Mouse (Mus musculus) telencephalon, adult 2 months (tissue): ENCODE data around the gene Ntm.

Experiments
- DNase-seq: peaks from one replicate; pipeline ENCODE4 v3.0.0-alpha.2; 2011; ENCODE audit warnings: low read depth, low spot score

The Ntm gene

DNA sequence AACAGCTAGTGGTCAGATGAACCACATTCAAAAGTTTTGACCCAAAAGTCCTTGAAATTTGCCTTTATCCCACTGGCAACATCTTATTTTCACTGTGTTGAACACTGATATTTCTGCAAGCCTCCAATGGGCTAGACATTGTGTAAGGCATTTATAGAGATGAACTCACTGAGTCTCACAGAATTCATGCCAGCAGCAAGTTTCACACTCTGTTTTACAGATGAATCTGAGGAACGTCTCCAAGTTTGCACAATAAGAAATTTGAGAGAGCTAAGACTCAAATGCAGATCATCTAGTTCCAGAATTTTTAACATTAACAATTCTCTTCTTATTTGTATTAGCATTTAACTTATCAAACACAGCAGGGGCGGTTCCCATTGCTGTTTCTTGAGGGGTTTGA is 203.9 kb downstream of the Ntm start:
- no peak for DNase-seq

DNA sequence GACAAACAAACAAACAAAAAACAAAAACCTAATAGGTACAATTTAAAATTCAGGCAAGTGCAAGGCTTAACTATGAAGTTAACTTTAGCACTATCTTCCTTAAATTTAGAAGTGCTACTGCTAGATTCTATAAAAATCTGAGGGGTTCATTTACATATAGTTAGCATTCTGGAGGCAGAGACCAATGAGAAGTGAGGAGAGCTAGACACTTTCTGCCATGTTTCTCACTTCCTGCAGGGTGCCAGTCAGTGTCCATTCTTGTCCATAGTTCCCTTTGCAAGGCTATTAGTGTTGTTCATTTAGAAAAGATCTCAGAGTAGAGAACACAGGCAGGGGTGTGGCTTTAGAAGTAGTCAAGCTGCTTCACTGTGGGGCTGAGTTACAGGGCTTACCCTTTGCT is 208.6 kb downstream of the Ntm start:
- no peak for DNase-seq

DNA sequence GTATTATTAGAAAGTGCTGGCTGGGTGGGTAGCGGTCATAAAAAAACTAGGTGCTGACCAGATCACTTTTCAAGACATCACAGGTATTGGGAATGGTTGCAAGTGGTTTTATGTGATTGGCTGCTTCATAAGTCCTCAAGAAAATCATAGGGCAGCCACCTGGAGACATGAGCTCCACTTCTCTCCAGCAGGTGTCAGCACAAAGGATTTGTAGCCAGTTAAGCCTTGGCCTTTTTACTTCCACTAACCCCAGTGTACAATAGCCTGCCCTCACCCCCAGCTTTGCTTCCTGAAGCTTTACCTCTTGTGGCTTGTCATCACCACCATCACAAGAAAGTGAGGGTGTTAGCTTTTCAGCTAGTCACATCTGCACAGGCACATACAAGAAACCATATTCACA is 211.5 kb downstream of the Ntm start:
- no peak for DNase-seq

DNA sequence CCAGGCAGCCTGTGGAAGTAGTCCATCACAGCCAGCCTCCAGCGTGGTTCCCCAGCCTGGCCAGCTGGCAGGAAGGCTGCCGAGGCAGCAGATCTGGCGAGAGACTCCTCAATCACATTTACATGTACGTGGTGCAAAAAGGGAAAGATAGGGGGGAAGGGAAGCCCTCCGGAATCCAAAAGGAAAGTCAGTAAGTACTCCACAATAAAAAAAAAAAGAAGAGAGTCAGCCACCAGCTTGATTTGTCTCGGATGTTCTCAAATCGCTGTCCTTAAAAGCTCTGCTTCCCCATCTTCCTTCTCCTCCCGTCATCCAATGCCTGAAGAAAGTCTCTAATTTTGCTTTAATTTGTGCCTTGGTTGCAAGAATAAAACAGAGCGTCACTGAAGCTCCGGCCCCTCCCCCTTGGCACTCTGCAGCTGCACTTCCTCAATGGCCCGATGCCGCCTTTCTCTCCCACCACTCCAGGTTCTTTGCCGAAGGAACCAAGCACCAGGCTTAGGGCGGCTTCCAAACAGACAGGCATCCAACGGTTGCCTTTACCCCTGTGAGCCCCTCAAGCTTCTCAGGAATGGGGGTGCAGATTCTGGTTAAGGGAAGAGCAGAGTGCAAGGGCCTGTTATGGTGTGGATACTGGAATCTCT is 212.4 kb downstream of the Ntm start:
- peak; percentile 84 for DNase-seq

DNA sequence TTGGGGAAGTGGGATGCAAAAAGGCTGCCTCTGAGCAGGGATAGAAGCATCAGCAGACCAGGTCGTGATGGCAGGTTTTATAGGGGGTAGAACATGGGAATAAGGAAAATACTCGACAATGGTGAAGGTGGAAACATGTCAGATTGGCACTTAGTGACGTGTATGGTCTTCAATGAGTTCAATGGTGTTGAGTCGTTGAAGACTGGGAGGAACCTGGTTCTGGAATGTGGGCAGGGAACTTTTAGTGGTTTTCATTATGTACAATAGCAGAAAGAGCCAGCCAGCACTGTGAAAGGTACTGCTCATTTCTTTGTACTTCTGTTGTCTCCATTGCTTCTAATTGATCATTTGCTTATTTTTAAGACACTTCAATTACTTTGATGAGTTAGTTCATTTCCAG is 214.9 kb downstream of the Ntm start:
- no peak for DNase-seq

DNA sequence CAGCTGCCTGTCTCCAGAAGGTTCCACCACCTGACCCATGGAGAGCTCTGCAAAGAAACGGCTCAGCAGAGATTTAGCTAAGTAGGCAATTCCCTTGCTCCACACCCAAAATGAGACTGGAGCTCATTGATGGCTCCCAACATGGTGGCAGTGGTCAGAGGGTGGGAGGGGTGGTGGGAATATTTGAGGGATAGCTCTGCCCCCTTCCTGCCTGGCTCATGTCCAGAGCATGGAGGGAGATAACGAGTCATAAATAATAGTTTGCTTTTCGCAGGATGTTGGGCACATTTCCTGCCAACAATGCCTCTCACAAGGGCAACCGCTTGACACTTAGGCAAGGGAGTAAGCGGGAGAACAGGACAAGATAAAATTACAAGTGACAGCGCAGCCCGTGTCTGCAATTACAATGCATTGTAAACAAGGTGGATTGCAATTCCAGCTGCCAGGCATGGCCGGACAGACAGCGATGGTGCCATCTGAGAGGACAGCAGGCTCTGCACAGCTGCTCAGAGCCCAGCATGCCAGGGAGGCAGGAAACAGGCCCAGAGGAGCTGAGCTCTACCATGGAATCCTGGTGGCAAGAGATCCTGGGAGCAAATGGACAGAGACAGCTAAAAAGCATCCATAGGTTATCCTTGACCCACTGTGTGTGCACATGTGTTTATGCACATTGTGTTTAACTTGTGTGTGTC is 224.0 kb downstream of the Ntm start:
- DNase-seq: no peak

DNA sequence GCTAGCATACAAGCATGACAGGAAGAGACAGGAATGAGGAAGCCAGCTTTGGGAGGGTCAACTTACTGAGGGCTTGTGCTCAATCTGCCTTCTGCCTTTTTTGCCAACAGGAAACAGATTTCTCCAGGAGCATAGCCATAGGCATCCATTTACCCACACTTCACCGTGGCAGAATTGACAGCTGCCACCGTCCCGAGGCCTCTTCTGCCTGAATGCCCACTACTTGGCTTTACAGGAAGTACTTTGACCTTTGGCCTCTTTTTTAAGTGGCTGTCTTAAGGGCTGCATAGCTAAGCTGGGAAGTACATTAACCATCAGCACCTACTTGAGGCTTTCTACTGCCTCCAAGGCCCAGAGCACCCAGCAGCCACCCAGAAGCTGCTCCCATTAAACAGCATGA is 226.9 kb downstream of the Ntm start:
- no peak for DNase-seq

DNA sequence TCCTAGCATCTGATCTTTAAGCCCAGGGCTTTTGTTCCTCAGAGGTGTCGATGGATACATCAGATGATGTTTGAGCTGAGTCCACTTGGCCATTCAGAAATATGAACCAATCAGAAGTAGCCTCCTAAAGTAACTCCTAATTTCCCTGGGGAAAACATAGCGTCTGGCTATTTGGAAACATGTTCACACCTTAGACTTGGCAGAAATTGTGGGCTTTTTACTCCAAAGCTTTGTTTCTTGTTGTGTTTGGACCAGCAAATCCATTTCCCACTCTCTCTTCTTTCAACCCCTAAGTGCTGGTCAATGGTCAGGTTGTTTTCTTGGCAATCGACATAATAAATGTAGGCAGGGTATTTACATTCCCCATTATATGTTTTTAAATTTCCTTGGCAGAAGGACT is 230.0 kb downstream of the Ntm start:
- no peak for DNase-seq

DNA sequence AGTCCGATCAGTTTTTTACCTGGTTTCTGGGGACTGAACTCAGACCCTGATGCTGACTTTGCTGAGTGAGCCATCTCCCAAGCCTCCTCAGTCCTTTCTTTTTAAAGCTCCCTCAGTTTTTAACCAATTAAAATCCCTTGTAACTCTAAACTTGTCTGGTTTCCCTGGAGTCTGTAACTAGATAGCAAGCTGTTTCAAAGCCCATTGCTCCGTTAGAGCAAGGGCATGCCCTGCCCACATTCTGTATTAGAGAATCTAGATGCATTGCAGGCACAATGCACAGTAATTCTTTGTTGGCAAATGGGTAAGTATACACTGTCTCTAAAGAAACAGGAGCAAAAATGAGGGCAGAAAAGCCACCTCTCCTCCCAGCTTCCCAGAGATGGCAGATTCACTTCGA is 231.3 kb downstream of the Ntm start:
- DNase-seq: no peak

DNA sequence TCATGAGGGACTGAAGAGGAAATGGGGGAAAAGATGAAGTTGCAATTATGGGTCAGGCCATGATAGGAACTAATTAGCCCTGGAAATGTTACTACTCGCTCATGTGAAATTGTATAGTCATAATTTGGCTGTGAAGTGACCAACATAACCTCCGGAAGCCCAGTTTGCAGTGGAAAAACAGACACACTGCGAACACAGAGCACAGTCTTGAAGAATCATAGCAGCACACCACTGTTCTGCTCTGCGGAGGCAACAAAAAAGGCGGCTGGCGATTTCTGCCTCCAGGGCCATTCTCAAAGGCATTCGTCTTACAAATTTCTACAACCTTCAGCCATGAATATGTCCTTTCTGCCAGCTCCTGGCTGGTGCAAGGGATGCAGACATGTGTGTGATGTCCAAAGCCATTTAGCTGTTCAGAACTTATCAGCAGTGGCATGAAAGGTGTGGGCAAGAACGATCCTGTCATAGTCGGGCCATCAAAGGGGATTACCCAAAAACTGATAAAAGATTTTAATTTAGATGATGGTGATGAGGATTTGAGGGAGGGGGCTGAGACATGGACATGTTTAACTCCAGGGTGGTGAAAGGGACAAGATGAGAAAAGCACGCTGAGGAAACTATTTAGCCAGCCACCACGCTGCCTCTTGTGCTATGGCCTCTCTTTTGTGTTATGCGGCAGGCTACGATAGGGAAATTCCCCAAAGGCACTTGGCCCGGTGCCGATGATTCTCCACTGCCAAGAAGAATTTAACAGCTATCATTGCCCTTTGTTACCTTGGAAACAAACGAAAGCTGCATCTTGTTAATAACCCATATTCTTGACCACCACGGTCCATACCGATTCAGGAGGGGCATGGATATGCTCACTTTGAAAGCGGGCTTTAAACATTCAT is 235.2 kb downstream of the Ntm start:
- DNase-seq: no peak

DNA sequence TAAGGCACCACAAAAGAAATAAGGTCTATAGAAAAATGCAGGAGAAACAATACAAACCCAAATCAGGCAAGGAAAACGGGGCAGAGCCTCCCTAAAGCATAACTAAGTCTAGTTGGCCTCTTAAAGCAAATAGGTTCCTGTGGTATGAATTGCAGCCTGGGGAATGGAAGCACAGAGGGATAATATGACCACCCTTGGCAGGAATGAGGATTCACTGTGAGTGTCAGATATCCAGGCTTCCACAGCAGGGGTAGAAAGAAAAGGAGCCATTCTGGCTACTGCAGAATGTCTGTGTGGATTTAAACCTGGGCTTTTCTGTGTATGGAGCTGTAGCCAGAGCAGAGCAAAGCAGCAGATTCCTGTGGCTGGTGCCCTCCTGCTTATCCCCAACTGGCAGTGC is 241.5 kb downstream of the Ntm start:
- DNase-seq: no peak

DNA sequence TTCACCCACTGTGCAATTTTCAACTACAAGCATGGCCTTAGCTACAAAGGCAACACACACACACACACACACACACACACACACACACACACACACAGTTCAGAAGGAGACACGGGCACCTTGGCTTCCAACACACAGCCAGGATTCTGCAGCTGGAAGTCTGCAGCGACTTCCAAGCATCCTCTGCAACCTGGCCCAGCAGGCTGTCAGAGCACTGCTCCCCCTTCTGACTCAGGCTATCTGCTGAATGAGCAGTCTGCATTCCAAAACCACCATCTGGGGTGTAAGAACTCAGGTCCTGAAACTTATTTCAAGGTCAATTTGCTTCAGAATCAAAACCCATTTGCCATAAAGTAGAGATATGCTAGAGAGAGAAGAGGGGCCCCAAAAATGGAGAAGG is 246.1 kb downstream of the Ntm start:
- DNase-seq: no peak

DNA sequence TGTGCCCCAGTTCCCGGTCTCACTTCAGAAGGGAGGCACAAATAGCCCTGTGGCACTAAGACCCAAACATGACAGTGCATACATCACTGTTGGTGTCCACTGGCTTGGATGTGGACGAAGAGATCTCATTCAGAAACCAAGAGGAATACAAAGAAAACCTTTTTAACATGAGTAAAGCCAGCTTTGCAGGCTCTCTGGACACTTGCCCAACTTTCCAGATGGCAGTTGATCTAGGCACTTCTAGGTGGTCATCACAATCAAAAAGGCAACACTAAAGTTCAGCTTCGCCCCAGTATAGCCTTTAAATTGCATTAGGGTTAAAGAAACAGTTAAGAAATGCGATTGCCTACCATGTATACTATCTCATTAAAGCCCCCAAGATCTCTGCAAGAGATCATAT is 264.7 kb downstream of the Ntm start:
- no peak for DNase-seq

DNA sequence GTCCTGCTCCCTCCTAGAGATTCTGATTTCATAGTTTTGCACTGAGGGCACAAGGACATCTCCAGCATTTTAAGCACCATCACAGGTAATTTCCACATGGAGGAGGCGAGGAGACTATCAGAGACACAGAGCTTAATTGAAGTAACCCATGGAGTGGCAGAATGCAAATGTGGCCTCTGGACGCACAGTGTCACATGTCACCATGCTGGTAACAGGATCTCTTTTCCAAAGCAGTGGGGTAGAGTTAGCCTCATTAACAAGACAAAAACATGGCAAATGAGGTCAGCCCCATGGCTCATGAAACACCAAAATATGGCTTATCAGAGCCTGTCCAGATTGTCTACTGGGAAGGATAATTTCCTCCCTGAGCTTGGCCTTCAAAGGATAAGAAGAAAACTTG is 268.8 kb downstream of the Ntm start:
- no peak for DNase-seq

DNA sequence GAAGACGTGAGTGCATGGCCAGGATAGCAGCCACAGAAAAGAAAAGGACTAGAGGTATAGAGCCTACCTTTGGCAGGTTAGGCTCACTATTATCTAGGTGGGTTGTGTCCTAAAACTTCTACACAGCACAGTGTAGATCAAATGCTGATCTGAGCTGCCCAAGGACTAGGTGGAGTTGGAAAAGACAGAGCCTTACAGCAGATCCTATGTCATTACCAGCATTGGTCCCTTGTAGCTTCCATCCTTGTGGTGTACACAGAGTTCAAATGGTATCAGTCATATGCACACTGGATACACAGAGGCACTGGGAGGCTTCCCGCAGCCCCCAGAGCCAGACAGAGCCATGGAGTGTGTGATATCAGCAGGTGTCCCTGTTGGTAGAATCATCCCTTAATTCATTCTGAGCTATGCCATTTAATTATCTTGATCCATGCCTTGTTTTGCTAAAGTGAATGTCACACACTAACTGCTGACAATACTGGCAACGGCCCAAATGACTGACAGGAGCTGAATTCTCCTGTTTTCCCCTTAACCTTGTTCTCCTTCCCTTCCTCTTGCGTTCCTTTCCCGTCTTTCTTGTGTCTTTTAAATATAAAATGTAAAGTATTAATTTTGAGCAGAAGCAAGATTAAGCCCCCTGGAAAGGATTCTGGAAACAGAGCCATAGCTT is 271.6 kb downstream of the Ntm start:
- DNase-seq: no peak

DNA sequence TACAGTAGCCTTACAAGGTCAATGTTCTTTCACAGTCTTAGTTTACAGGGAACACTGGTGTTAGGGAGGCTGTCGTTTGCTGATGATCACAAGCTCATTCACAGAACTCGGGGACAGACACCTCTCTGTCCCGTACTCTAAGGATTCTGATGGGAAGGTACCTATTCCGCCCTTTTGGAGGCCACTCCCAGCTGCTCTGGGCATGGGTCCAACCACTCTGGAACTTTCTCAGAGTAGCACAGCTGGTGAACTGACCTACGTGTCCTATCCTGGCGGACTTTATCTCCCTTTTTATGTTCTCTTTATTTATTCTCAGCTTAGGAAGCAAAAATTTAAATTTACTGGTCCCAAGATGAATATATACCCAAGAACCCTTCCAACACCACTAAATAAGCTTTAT is 280.7 kb downstream of the Ntm start:
- no peak for DNase-seq

DNA sequence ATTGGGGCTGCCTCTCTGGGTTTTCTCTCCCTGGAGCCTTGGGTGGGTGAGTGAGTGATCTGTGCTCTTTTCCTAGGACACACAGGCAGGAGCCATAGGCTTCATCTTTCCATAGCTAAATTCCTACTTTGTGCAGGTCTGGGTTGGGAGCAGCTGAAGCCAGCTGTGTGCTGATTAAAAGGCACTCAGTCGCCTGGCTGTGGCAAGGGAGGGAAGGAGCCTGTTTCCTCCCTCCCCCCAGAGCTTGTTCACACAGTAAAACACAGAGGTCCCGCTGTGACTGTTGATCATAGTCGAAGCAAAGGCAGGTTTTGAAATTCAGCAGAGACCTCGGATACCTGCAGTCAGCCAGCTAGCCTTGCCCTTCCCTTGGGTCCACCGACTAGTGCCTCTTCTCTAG is 282.3 kb downstream of the Ntm start:
- no peak for DNase-seq

DNA sequence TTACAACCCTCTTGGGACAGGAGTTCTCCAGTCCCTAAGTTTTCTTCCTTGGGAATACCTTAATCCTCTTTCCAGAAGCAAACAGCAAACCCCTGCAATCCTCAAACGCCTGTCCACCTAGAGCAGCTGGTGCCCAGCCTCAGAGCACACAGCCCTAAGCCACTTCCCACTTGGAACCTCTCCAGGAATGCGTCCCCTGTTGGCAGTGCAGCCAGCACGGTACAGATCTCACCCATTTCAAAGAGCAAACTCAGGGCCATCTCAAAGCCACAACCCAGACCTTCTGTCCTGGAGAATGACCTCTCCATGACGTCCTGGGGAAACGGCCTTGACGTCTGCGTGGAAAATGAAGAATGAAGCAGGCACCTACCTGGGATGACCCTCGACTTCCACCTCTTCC is 289.0 kb downstream of the Ntm start:
- DNase-seq: no peak

DNA sequence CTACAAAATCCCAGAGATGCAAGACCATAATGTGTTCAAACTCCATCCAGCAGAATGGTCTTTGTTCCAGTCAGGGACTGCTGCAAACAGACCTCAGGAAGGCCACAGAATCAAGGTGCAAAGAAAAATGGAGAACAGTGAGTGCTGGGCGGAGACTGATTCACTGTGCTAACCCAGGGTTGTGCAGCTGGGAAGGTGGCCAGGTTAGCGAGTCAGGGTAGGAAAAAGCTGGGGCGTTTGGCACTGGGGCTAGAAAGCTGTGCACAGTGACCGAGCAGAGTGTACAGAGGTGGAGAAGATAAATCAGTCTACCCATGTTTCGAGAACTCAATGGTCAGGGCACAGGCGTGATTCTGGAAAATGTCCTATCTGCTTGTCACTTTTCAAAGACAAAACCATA is 291.1 kb downstream of the Ntm start:
- no peak for DNase-seq

DNA sequence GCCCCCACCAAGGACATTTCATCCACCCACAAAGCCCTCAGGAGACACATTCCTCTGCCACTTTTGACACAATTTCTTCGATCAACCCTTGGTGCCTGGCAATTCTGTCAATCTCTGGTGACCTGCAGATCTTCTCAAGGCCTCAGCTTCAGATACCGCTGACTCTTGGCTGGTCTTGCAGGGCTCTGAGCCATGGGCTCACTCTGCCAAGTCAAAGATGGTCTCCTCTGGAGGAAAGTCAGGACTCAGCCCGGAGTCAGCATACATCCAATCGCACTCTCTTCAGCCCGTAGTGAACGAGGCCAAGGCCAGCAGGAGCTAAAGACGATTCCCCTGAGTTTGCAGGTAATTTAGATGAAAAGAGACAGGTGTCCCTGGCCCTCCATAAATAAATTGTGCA is 299.7 kb downstream of the Ntm start:
- no peak for DNase-seq

DNA sequence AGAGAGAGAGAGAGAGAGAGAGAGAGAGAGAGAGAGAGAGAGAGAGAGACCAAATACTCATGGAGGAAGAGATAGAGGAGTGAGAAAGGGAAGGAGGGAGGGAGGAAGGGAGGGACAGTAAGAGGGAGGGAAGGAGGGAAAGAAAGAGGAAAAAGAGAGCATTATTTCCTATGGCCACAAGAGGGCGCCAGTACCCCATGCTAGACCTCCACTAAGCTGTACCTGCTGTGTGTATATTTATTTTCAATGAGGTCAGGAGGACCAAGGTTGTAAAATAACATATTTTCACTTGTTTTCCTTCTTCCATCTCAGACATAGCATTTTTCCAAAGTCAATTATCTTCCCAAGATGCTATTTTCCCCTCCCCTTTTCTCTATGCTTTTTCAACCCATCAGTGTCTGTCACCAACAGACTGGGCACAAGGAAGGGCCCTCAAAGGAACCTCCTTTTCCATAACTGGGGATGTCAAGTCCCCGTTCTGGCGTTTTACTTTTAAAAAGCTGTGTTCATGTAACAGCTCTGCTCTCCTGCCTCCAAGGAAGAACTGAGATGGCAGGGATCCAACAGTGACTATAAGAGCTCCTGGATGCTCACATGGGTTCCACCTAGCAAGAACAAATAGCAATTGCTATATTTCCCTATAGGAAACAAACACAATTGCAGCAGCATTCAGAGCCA is 301.3 kb downstream of the Ntm start:
- DNase-seq: no peak
